ENCODE assay signal across 8 mouse cellular contexts in genomic region chr13:83987746-83988423, GRCm38 (mm10).
DNase-seq lines count a peak whose midpoint lies in the region; ATAC-seq and TF ChIP-seq lines count a peak whose summit lies in the region.

No protein-coding gene starts in this region.

- peak overlapping the region; percentile 57 for H3K4me3 ChIP-seq in cerebellum, adult 2 months (replicated peaks; ENCODE audit: insufficient read depth, low read depth, low read length)
- H3K4me3 ChIP-seq in embryonic facial prominence, embryonic 14.5 days (ENCODE audit: low read depth, low read length): peak overlapping the region; percentile 11; the same call in 1 of the 2 replicates
- H3K4me3 ChIP-seq in intestine, embryonic 16.5 days (ENCODE audit: low read length): no peak overlapping the region
- H3K4me3 ChIP-seq in midbrain, embryonic 10.5 days: no peak overlapping the region
- no peak overlapping the region for H3K4me3 ChIP-seq in liver, embryonic 12.5 days

- no peak overlapping the region for H3K9ac ChIP-seq in embryonic facial prominence, embryonic 14.5 days (ENCODE audit: low read depth, low read length)
- H3K9ac ChIP-seq in intestine, embryonic 16.5 days (ENCODE audit: low read depth, low read length): no peak overlapping the region
- no peak overlapping the region for H3K9ac ChIP-seq in liver, embryonic 12.5 days

- H3K9me3 ChIP-seq in embryonic facial prominence, embryonic 14.5 days (ENCODE audit: control insufficient read depth, low read length): no peaks in the 10 kb centered on the region
- H3K9me3 ChIP-seq in intestine, embryonic 16.5 days (ENCODE audit: control insufficient read depth, low read length): no peaks in the 10 kb centered on the region
- H3K9me3 ChIP-seq in midbrain, embryonic 10.5 days (replicated peaks): no peaks in the 10 kb centered on the region
- H3K9me3 ChIP-seq in liver, embryonic 12.5 days (replicated peaks): no peaks in the 10 kb centered on the region

- TF ChIP-seq CTCF in cerebellum, adult 2 months (IDR thresholded peaks at IDR 0.05; ENCODE audit: borderline replicate concordance, insufficient read depth, low read depth, low read length): no peak

- WGBS in cerebellum, adult 2 months: 2% methylated on average over 11 of the region's 11 CpGs
- 36% methylated on average over 11 of the region's 11 CpGs for WGBS in embryonic facial prominence, embryonic 14.5 days
- WGBS in intestine, embryonic 16.5 days: 33% methylated on average over 11 of the region's 11 CpGs
- WGBS in midbrain, embryonic 10.5 days: 67% methylated on average over 11 of the region's 11 CpGs
- 67% methylated on average over 11 of the region's 11 CpGs for WGBS in liver, embryonic 12.5 days (ENCODE audit: insufficient replicate concordance)

- H3K27me3 ChIP-seq in cerebellum, adult 2 months (ENCODE audit: control insufficient read depth, insufficient read depth, low read length): no peaks in the 10 kb centered on the region
- no peaks in the 10 kb centered on the region for H3K27me3 ChIP-seq in embryonic facial prominence, embryonic 14.5 days (replicated peaks; ENCODE audit: control insufficient read depth, insufficient read depth, low read length)
- H3K27me3 ChIP-seq in intestine, embryonic 16.5 days (replicated peaks; ENCODE audit: control insufficient read depth, insufficient read depth, low read length): no peaks in the 10 kb centered on the region
- H3K27me3 ChIP-seq in midbrain, embryonic 10.5 days (ENCODE audit: low read depth, poor library complexity, severe bottlenecking): no peaks in the 10 kb centered on the region
- no peaks in the 10 kb centered on the region for H3K27me3 ChIP-seq in liver, embryonic 12.5 days (replicated peaks)

- TF ChIP-seq POLR2A in cerebellum, adult 2 months (IDR thresholded peaks at IDR 0.05; ENCODE audit: borderline replicate concordance, insufficient read depth, low read length): peak; percentile 52; the same call in 1 of the 2 replicates

- peak overlapping the region; percentile 47 for H3K4me2 ChIP-seq in embryonic facial prominence, embryonic 14.5 days (ENCODE audit: low read depth, low read length)
- H3K4me2 ChIP-seq in intestine, embryonic 16.5 days (ENCODE audit: low read depth, low read length): peak overlapping the region; percentile 32
- no peak overlapping the region for H3K4me2 ChIP-seq in liver, embryonic 12.5 days

- H3K36me3 ChIP-seq in embryonic facial prominence, embryonic 14.5 days (ENCODE audit: control insufficient read depth, insufficient read depth, low read length): no peaks in the 10 kb centered on the region
- H3K36me3 ChIP-seq in intestine, embryonic 16.5 days (ENCODE audit: control insufficient read depth, insufficient read depth, low read length): no peaks in the 10 kb centered on the region
- H3K36me3 ChIP-seq in midbrain, embryonic 10.5 days: no peaks in the 10 kb centered on the region
- no peaks in the 10 kb centered on the region for H3K36me3 ChIP-seq in liver, embryonic 12.5 days

- peak; percentile 53; the same call in 1 of the 2 replicates for ATAC-seq in embryonic facial prominence, embryonic 14.5 days (ENCODE audit: low read depth)
- no peak for ATAC-seq in intestine, embryonic 16.5 days
- no peak for ATAC-seq in liver, embryonic 12.5 days
- no peak for ATAC-seq in erythroid progenitor cell, adult 5-6 weeks (replicated peaks; ENCODE audit: low FRiP score, poor library complexity, severe bottlenecking)

- H3K4me1 ChIP-seq in cerebellum, adult 2 months (ENCODE audit: control insufficient read depth, insufficient read depth, low read length): peaks cover 11% of the 10 kb centered on the region; the same call in 1 of the 2 replicates
- H3K4me1 ChIP-seq in embryonic facial prominence, embryonic 14.5 days (ENCODE audit: control insufficient read depth, insufficient read depth, low read length): no peaks in the 10 kb centered on the region
- H3K4me1 ChIP-seq in intestine, embryonic 16.5 days (ENCODE audit: control insufficient read depth, insufficient read depth, low read length): no peaks in the 10 kb centered on the region
- H3K4me1 ChIP-seq in midbrain, embryonic 10.5 days: peaks cover 23% of the 10 kb centered on the region
- H3K4me1 ChIP-seq in liver, embryonic 12.5 days: no peaks in the 10 kb centered on the region

- H3K27ac ChIP-seq in cerebellum, adult 2 months (ENCODE audit: insufficient read depth, low read length): peak overlapping the region; percentile 57
- H3K27ac ChIP-seq in embryonic facial prominence, embryonic 14.5 days (replicated peaks; ENCODE audit: low read depth, low read length): no peak overlapping the region
- no peak overlapping the region for H3K27ac ChIP-seq in intestine, embryonic 16.5 days (ENCODE audit: low read length)
- H3K27ac ChIP-seq in midbrain, embryonic 10.5 days (replicated peaks): peak overlapping the region; percentile 53
- no peak overlapping the region for H3K27ac ChIP-seq in liver, embryonic 12.5 days

- peak; percentile 80 to 86 for DNase-seq in cerebellum, adult 2 months
- peak; percentile 68 for DNase-seq in embryonic facial prominence, embryonic 14.5 days (ENCODE audit: low spot score)
- no peak for DNase-seq in midbrain, embryonic 10.5 days (ENCODE audit: low spot score)
- no peak for DNase-seq in spleen, postnatal 36 days (ENCODE audit: low spot score in 2 of 2)
- no peak for DNase-seq in thymus, postnatal 25 days

Comparison
In these comparisons a context has a peak if more than half of its experiments do, and no peak if none do; other contexts are left out.
1. DNase-seq: peak in cerebellum, adult 2 months (2 of 2) and embryonic facial prominence, embryonic 14.5 days (single experiment); none in midbrain, embryonic 10.5 days (single experiment), spleen, postnatal 36 days (0 of 2) and thymus, postnatal 25 days (single experiment).
2. H3K27ac ChIP-seq: peak in cerebellum, adult 2 months (single experiment) and midbrain, embryonic 10.5 days (single experiment); none in embryonic facial prominence, embryonic 14.5 days (single experiment), intestine, embryonic 16.5 days (single experiment) and liver, embryonic 12.5 days (single experiment).
3. H3K4me3 ChIP-seq: peak in cerebellum, adult 2 months (single experiment) and embryonic facial prominence, embryonic 14.5 days (single experiment); none in intestine, embryonic 16.5 days (single experiment), midbrain, embryonic 10.5 days (single experiment) and liver, embryonic 12.5 days (single experiment).